Mouse (Mus musculus) lung, adult 2 months (tissue): Measurements from ENCODE around the gene 1700030K09Rik. TPM values are rescaled to one million over a fixed set of nuclear protein-coding genes. Genes with fewer than 3 reads are reported as not detected.

Experiments
- DNase-seq: peaks from one replicate; pipeline ENCODE4 v3.0.0; 2022
- H3K4me1 ChIP-seq: fragments of 200-500 bp; 2 replicates; pipeline ENCODE4 v1.6.1; 2011; ENCODE audit warnings: low read length; ENCODE audit not compliant: control insufficient read depth, insufficient read depth
- H3K4me3 ChIP-seq: fragments of 200-500 bp; replicated peaks from 2 replicates; pipeline ENCODE3; 2011; ENCODE audit warnings: low read depth, mild to moderate bottlenecking, control low read depth, low read length; ENCODE audit errors: extremely low read depth
- CTCF ChIP-seq: fragments of 200-500 bp; IDR thresholded peaks from 2 replicates; pipeline ENCODE4 v1.5.1; 2011; ENCODE audit warnings: mild to moderate bottlenecking, low read length, control low read depth; ENCODE audit not compliant: insufficient read depth
- POLR2A ChIP-seq: fragments of 200-500 bp; IDR thresholded peaks from 2 replicates; pipeline ENCODE4 v1.6.1; 2011; ENCODE audit warnings: low read depth, mild to moderate bottlenecking, control low read depth, low read length, borderline replicate concordance; ENCODE audit errors: extremely low read depth
- WGBS: fragments of 180-500 bp; shearing (Covaris S2); methylation state at CpG from one replicate; pipeline ENCODE4 v1.1.7; 2018; 5-methylcytosine and 5-hydroxymethylcytosine counted together
- polyA plus RNA-seq: library from polyadenylated mRNA; depleted of rRNA; stranded (reverse); fragments of >200 nt; gene quantifications from 2 replicates; pipeline ENCODE4 v1.2.3, GENCODE M21; 2012; rRNA removed

1700030K09Rik gene
- polyA plus RNA-seq, 1 experiment = 6.4 TPM

GRCm38 (mm10) chr8:72499521-72500284 lies 56.0 kb downstream of the 1700030K09Rik start:
- Histone ChIP-seq H3K4me3 (no peak overlapping the region), H3K4me1 (peaks cover 2% of the 10 kb centered on the region; the same call in 1 of the 2 replicates)
- WGBS = 81% methylated on average over 2 of the region's 2 CpGs
- TF ChIP-seq CTCF = no peak
- TF ChIP-seq POLR2A = no peak
- no peak for DNase-seq

- DNase-seq = no peak
- TF ChIP-seq CTCF (no peak), POLR2A (no peak)
- peaks cover 4% of the 10 kb centered on the region; the same call in 1 of the 2 replicates for H3K4me1 ChIP-seq
- WGBS = 80% methylated on average over 1 of the region's 1 CpGs
- no peak overlapping the region for H3K4me3 ChIP-seq
Measured at GRCm38 (mm10) chr8:72500521-72500931, 56.8 kb downstream of the 1700030K09Rik start.

- Histone ChIP-seq H3K4me3 (no peak overlapping the region), H3K4me1 (peaks cover 14% of the 10 kb centered on the region; the same call in 1 of the 2 replicates)
- DNase-seq = no peak
- TF ChIP-seq POLR2A = no peak
- no peak for TF ChIP-seq CTCF
Measured at GRCm38 (mm10) chr8:72504137-72504536, 60.5 kb downstream of the 1700030K09Rik start.

GRCm38 (mm10) chr8:72504637-72505314 lies 61.1 kb downstream of the 1700030K09Rik start:
- no peak overlapping the region for H3K4me3 ChIP-seq
- H3K4me1 ChIP-seq = peaks cover 17% of the 10 kb centered on the region; the same call in 1 of the 2 replicates
- TF ChIP-seq POLR2A = no peak
- TF ChIP-seq CTCF = no peak
- DNase-seq = no peak

- 88% methylated on average over 1 of the region's 1 CpGs for WGBS
- Histone ChIP-seq H3K4me1 (peaks cover 19% of the 10 kb centered on the region; the same call in 1 of the 2 replicates), H3K4me3 (no peak overlapping the region)
- no peak for DNase-seq
- TF ChIP-seq POLR2A (no peak), CTCF (no peak)
Measured at GRCm38 (mm10) chr8:72507505-72507904, 63.8 kb downstream of the 1700030K09Rik start.

Other genes with a start within 250 kb of the 1700030K09Rik start
- 0.25 TPM in 1 of 2 replicates, not detected in the other for gene Cib3, start 231.0 kb upstream of the 1700030K09Rik start, polyA plus RNA-seq
- gene Gm11034, start 230.2 kb upstream of the 1700030K09Rik start, polyA plus RNA-seq = not detected in 2 replicates
- gene Fam32a, start 224.2 kb upstream of the 1700030K09Rik start, polyA plus RNA-seq = 35.9 and 50.0 TPM in 2 replicates
- 67.5 and 78.6 TPM in 2 replicates for gene Ap1m1, start 203.9 kb upstream of the 1700030K09Rik start, polyA plus RNA-seq
- gene Gm10282, start 138.6 kb upstream of the 1700030K09Rik start, polyA plus RNA-seq = 0.53 and 1.8 TPM in 2 replicates
- 144 and 340 TPM in 2 replicates for gene Klf2, start 124.8 kb upstream of the 1700030K09Rik start, polyA plus RNA-seq
- 35.5 and 48.3 TPM in 2 replicates for gene Eps15l1, start 22.4 kb upstream of the 1700030K09Rik start, polyA plus RNA-seq
- gene Calr3, start within 50 bp of the 1700030K09Rik start, polyA plus RNA-seq = 0.49 and 0.51 TPM in 2 replicates
- gene Cherp, start 31.3 kb downstream of the 1700030K09Rik start, polyA plus RNA-seq = 44.5 and 47.0 TPM in 2 replicates
- 66.5 and 74.9 TPM in 2 replicates for gene Slc35e1, start 48.7 kb downstream of the 1700030K09Rik start, polyA plus RNA-seq
- 10.0 and 14.3 TPM in 2 replicates for gene Med26, start 104.4 kb downstream of the 1700030K09Rik start, polyA plus RNA-seq
- gene Smim7, start 127.2 kb downstream of the 1700030K09Rik start, polyA plus RNA-seq = 42.2 and 48.3 TPM in 2 replicates
- 39.3 and 101 TPM in 2 replicates for gene Tmem38a, start 128.2 kb downstream of the 1700030K09Rik start, polyA plus RNA-seq
- 0.97 and 1.0 TPM in 2 replicates for gene Nwd1, start 202.8 kb downstream of the 1700030K09Rik start, polyA plus RNA-seq